Mouse (Mus musculus) forelimb bud, embryonic 11.5 days (tissue): ENCODE measurements around the gene Hdac11.
A peak's percentile ranks its signal among the peaks of the same experiment; 100 is the strongest.

Experiments used
- DNase-seq: peaks from one replicate; pipeline ENCODE4 v3.0.0-alpha.2; 2012; ENCODE audit warnings: low read depth, low spot score

Hdac11 gene

GRCm38 (mm10) chr6:91137343-91137956, 19.0 kb upstream of the Hdac11 start:
- no peak for DNase-seq

- DNase-seq, result peak; percentile 78
Measured at GRCm38 (mm10) chr6:91139846-91140245, 16.6 kb upstream of the Hdac11 start.

GRCm38 (mm10) chr6:91145056-91145455, 11.4 kb upstream of the Hdac11 start:
- no peak for DNase-seq

GRCm38 (mm10) chr6:91145572-91145971, 10.9 kb upstream of the Hdac11 start:
- DNase-seq, result no peak

GRCm38 (mm10) chr6:91146443-91147151, 9.9 kb upstream of the Hdac11 start:
- DNase-seq, result no peak

- DNase-seq, result no peak
Measured at GRCm38 (mm10) chr6:91147152-91147770, 9.2 kb upstream of the Hdac11 start.

- no peak for DNase-seq
Measured at GRCm38 (mm10) chr6:91152892-91153548, 3.4 kb upstream of the Hdac11 start.

- peak; percentile 76 for DNase-seq
Measured at GRCm38 (mm10) chr6:91153549-91154064, 2.9 kb upstream of the Hdac11 start.

GRCm38 (mm10) chr6:91154685-91155084, 1.8 kb upstream of the Hdac11 start:
- no peak for DNase-seq

GRCm38 (mm10) chr6:91155286-91155685, 1.2 kb upstream of the Hdac11 start:
- no peak for DNase-seq

- DNase-seq, result no peak
Measured at GRCm38 (mm10) chr6:91156062-91156461, 403 bp upstream of the Hdac11 start.

GRCm38 (mm10) chr6:91157237-91157570, 739 bp downstream of the Hdac11 start:
- DNase-seq, result no peak

GRCm38 (mm10) chr6:91159047-91159446, 2.6 kb downstream of the Hdac11 start:
- no peak for DNase-seq

GRCm38 (mm10) chr6:91160399-91160798, 3.9 kb downstream of the Hdac11 start:
- DNase-seq, result no peak

GRCm38 (mm10) chr6:91160976-91161375, 4.5 kb downstream of the Hdac11 start:
- no peak for DNase-seq

- no peak for DNase-seq
Measured at GRCm38 (mm10) chr6:91161506-91162235, 5.2 kb downstream of the Hdac11 start.

- DNase-seq, result no peak
Measured at GRCm38 (mm10) chr6:91162314-91162713, 5.8 kb downstream of the Hdac11 start.

GRCm38 (mm10) chr6:91163195-91163911, 6.9 kb downstream of the Hdac11 start:
- DNase-seq, result no peak

- no peak for DNase-seq
Measured at GRCm38 (mm10) chr6:91164584-91164983, 8.1 kb downstream of the Hdac11 start.

- peak; percentile 78 for DNase-seq
Measured at GRCm38 (mm10) chr6:91165210-91165609, 8.7 kb downstream of the Hdac11 start.

GRCm38 (mm10) chr6:91167828-91168227, 11.4 kb downstream of the Hdac11 start:
- DNase-seq, result no peak
